Mouse (Mus musculus): Measurements from ENCODE around the gene Akr1c13.

Akr1c13 gene

DNA sequence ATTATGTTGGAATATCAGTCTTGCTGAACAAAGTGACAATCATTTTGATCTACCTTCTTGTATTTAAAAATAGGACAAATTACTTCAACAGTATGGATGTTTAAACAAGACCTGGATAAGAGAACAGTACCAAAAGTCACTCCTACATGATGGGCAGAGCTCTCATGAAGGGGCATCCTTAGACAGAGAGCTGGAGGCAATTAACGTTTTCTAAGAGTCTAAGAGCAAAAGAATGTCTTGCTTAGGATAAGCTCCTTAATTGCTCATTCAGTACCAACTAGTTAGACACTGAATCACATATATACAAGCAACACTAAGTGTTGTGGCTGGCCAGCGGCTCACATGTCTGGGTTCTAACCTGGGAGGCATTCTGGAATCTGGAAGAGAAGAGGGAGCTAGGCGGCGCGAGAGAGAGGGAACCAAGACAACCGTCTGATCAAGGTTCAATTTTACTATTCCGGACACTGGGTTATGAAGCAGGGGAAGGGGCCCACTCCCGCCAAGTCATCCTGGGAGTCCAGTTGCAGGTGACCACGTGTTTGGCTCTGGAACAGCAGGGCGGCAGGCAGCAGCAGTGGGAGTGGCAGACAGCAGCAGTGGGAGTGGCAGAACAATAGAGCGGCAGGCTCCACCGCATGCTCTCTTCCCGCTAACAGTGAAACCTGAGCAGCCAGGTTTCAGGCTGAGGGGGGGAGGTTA, 54.1 kb downstream of the Akr1c13 start:
- DNase-seq (ENCODE audit: low read depth), result no peak

DNA sequence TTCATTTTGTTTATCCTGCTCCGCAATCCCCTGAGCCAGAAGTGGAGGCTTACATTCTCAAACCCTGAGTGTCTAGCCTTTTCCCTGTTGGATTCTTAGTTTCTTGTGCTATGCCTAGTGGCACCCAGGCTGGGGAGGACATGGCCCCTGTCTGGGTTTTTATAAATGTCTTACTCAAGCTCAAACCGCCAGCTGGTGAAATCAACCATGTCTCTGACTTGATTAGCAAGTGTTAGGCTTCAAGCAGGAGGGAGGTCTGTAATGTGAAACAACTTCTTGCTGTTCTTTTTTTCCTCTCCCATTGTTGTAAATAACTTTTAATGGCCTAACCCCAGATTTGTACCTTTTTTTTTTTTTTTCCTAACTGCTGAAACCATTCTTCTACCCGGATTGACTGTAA, 58.4 kb downstream of the Akr1c13 start:
- no peak for DNase-seq (ENCODE audit: low read depth)

Measured in naive thymus-derived CD4-positive, alpha-beta T cell, adult 2 months (primary cell).